Mouse (Mus musculus): ENCODE results near the gene Ly6g5c.
"Not testable (repeated sequence)": the region's sequence is repeated elsewhere in the genome, so short reads cannot be mapped to it uniquely, and the experiment has no call there.

Ly6g5c gene

GRCm38 (mm10) chr17:35115046-35116019 lies 7.3 kb downstream of the Ly6g5c start, which contains the start of gene Ly6g5b:
Ly6g5b (minus strand) TSS chr17:35115428.
- peak in 1 of 2 experiments; percentile 36 for DNase-seq

GRCm38 (mm10) chr17:35120745-35121142 lies 12.7 kb downstream of the Ly6g5c start:
- no peak for DNase-seq

GRCm38 (mm10) chr17:35121143-35121799 lies 13.2 kb downstream of the Ly6g5c start, which contains the start of gene Gpank1:
Gpank1 (plus strand) TSS chr17:35121455.
- DNase-seq, result peak; percentile 95 to 96

GRCm38 (mm10) chr17:35121871-35122303 lies 13.8 kb downstream of the Ly6g5c start, which contains the start of gene Csnk2b:
Csnk2b (minus strand) TSS chr17:35122053.
- DNase-seq, result peak in 1 of 2 experiments; percentile 24

GRCm38 (mm10) chr17:35123287-35123686 lies 15.2 kb downstream of the Ly6g5c start:
- not testable (repeated sequence) for DNase-seq

- not testable (repeated sequence) for DNase-seq
These were observed 16.3 kb downstream of the Ly6g5c start for GRCm38 (mm10) chr17:35124261-35124896.

- no peak for DNase-seq
These were observed 17.0 kb downstream of the Ly6g5c start for GRCm38 (mm10) chr17:35125081-35125480.

- DNase-seq, result no peak
These were observed 17.5 kb downstream of the Ly6g5c start for GRCm38 (mm10) chr17:35125578-35125977.

GRCm38 (mm10) chr17:35126206-35126611 lies 18.1 kb downstream of the Ly6g5c start, which contains the start of gene D17H6S53E:
D17H6S53E (plus strand) TSS chr17:35126373.
- DNase-seq, result peak; percentile 66 to 76

- DNase-seq, result no peak
These were observed 18.9 kb downstream of the Ly6g5c start for GRCm38 (mm10) chr17:35127017-35127416.

GRCm38 (mm10) chr17:35128996-35129395 lies 20.9 kb downstream of the Ly6g5c start:
- no peak for DNase-seq

- DNase-seq, result no peak
These were observed 23.0 kb downstream of the Ly6g5c start for GRCm38 (mm10) chr17:35131038-35131437.

GRCm38 (mm10) chr17:35131500-35132173 lies 23.6 kb downstream of the Ly6g5c start, which contains the start of gene Apom:
Apom (minus strand) TSS chr17:35132050.
- DNase-seq, result no peak

GRCm38 (mm10) chr17:35132174-35132560 lies 24.1 kb downstream of the Ly6g5c start:
- no peak for DNase-seq

GRCm38 (mm10) chr17:35133517-35133916 lies 25.4 kb downstream of the Ly6g5c start:
- DNase-seq, result no peak

GRCm38 (mm10) chr17:35134801-35135590 lies 26.9 kb downstream of the Ly6g5c start, which contains the start of gene Bag6:
Bag6 (plus strand) TSS chr17:35135178.
- peak; percentile 88 to 93 for DNase-seq

- no peak for DNase-seq
These were observed 27.7 kb downstream of the Ly6g5c start for GRCm38 (mm10) chr17:35135591-35136320.

- DNase-seq, result no peak
These were observed 31.2 kb downstream of the Ly6g5c start for GRCm38 (mm10) chr17:35139269-35139668.

GRCm38 (mm10) chr17:35140490-35140996 lies 32.5 kb downstream of the Ly6g5c start:
- DNase-seq, result no peak

- no peak for DNase-seq
These were observed 33.9 kb downstream of the Ly6g5c start for GRCm38 (mm10) chr17:35141971-35142370.
